Mouse (Mus musculus) yolk sac, embryonic 10.5 days (tissue): ENCODE measurements around the gene Ticam1.
"Not testable (repeated sequence)": the region's sequence is repeated elsewhere in the genome, so short reads cannot be mapped to it uniquely, and the experiment has no call there.

Experiments used
- DNase-seq: peaks from one replicate; pipeline ENCODE4 v3.0.0-alpha.2; 2017; ENCODE audit warnings: low spot score

Gene Ticam1

DNA sequence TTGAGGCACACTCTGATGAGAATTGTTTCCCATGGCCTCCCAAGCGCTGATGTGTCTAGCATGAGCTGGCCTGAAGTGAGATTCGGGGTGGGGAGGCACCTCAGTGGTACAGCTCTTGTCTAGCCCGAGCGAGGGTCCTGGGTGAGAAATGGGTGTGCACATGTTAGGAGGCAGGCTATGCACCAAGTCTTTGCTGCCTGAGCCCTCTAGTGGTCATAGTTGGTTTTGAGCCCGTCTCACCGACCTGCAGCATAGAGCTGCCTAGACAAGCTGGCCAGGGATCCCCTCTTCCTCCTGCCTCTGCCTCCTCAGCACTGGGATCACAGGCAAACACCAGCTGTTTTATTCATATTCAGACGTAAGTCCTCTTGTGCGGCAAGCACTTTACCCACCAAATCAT is 12.6 kb downstream of the Ticam1 start:
- DNase-seq = peak; percentile 73

DNA sequence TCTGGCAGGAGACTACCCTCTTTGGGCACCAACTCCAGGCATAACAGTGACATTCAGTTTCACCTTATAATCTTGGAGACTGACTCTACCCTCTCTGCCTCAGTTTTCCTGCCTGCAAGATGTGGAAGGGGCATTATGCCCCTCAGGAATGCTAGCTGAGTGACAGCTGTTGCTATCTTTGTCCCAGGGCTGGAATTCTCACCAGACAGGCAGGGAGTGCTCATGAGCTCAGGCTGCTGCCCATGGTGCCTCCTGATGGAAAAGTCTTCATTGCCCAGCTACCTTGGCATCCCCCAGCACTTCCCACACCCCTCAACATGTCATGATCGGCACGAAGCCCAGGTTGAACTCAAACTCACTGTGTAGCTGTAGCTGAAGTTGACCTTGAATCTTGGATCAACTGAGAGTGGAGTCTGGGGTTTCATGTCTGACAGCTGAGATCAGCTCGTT is 13.9 kb downstream of the Ticam1 start:
- no peak for DNase-seq

DNA sequence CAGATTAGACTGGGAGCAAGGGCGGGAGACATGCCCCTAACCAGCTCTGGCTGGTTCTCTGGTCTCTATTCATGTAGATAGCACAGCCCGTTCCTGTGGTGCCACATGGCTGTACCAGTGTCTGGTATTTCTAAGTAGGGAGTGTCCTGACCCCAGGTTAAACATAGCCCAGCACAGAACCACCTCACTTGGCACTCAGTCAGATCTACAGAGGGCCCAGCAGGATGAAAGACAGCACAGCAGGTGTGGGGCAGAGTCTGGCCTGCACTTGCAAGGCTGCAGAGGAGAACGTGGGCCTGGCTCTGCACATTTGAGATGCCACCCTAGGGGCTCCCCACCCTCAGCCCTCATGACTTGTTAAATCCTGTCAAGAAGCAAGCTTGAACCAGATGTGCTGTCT is 15.4 kb downstream of the Ticam1 start:
- no peak for DNase-seq

DNA sequence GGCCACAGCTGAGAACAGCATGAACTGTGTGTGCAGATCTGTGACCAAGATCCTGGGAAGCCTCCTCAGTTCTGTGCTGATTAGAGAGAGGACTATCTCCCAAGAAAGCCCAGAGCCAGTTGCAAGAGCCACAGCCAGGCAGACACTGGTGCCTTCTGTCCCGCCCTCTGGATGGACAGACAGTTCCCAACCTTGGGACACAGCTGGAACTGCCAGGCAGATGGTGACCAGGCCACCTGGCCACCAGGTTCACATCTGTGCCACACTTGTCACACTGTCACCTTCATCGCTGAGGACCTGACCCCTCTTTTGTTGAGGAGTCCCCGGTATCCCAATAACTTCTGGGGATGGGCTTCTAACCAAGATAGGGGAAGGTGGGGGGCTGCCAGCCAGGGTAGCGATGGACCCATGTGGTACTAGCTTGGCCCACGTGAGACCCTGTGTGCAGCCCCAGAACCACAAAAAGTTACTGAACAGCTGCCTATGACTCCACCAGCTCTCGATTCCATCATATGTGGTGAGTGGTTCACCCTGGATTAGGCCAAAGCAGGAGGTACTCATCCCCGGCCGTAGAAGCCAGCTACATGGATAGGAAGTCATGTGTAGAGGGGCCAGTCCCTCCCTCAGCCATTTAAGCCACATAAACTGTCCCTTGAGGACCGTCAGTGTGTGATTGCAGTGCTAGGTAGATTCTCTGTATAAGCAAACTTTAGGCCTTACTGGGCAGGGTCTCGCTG is 17.1 kb downstream of the Ticam1 start:
- DNase-seq = no peak

DNA sequence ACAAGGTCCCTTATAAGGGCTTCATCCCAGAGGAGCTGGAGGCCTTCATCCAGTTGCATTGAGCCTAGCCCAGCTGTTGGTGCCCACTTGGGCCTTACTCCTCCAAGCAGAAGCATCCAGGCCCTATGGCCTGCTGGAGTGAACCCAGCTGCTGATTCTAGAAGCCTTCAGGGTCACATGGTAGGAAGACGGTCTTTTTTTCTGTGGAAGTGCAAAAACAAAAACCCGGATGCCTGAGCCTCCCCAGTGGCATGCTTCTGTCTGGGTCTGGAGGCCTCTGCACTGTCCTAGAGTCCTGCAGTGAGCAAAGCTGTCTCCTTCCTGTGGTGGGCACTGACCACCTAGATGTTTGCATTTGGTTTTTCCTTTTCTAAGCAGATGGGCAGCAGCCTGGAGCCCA is 17.8 kb downstream of the Ticam1 start:
- not testable (repeated sequence) for DNase-seq

DNA sequence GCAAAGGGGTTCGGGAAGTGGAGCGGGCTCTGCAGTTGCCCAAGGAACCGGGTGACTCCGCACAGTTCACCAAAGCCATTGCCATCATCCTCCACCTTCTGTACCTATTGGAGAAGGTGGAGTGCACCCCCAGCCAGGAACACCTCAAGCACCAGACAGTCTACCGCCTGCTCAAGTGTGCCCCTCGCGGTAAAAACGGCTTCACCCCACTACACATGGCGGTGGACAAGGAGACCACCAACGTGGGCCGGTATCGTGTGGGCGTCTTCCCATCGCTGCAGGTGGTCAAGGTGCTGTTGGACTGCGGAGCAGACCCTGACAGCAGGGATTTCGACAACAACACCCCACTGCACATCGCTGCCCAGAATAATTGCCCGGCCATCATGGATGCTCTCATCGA is 18.3 kb downstream of the Ticam1 start:
- not testable (repeated sequence) for DNase-seq

DNA sequence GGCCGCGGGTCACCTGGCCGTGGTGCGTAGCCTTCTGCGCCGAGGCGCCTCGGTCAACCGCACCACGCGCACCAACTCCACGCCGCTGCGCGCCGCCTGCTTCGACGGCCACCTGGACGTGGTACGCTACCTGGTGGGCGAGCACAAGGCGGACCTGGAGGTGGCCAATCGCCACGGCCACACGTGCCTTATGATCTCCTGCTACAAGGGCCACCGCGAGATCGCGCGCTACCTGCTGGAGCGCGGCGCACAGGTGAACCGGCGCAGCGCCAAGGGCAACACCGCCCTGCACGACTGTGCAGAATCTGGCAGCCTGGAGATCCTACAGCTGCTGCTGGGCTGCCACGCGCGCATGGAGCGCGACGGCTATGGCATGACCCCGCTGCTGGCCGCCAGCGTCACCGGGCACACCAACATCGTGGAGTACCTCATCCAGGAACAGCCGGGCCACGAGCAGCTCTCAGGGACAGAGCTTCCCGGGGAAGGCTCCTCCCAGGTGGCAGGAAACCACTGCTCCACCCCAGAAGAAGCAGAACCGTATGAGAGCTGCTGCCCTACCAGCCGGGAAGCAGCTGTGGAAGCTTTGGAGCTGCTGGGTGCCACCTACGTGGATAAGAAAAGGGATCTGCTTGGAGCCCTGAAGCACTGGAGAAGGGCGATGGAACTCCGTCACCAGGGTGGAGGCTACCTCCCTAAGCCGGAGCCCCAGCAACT is 19.2 kb downstream of the Ticam1 start:
- no peak for DNase-seq

DNA sequence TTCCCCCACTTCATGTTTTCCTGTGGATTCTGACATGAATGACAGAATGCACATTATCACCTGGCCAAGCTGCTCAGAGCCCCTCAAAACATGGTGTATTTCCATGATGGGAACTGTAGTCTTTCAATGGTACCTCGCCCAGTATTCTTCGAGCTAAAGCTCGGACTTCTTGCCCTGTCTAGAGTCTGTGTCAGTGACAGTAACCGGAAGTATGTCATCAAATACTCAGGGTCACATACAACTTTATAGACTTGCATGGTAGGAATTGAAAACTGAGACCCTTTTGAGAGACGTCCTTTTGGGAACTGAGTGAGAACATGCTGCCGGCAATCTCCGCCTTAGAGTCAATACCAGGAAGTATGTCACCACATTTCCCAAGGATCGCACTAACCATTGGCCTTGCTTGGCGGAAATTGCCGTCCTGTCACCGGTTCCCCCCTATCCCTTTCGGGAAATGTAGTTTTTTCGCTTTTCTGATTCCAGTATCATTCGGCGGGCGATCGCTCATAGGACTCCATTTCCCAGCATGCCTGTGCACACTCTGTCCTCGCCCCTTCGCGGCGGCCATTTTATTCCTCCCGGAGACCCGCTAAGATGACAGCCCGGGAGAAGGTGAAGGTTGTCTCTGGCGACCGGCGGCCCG is 20.2 kb downstream of the Ticam1 start, which contains the start of gene Fem1a:
Gene Fem1a (plus strand): TSS at position 572 of the 643 bp plus-strand sequence.
- peak; percentile 97 for DNase-seq

DNA sequence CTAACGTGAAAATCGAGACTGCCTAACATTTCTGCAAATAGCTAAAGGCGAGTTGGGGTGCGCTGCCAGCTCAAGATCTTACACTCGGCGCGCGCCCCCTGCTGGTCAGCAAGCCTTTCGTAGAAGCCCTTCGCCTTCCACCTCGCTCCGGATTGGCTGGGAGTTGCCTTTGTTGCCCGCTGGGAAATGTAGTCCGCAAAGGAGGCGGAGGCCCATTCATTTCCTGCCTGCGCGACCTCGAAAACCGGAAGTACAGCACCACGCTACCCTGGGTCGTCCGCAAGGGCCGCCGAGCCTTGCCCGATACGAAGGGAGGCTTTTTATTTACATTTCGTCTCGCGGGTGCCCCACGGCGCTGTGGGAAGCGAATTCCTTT is 20.7 kb downstream of the Ticam1 start:
- peak; percentile 98 for DNase-seq

DNA sequence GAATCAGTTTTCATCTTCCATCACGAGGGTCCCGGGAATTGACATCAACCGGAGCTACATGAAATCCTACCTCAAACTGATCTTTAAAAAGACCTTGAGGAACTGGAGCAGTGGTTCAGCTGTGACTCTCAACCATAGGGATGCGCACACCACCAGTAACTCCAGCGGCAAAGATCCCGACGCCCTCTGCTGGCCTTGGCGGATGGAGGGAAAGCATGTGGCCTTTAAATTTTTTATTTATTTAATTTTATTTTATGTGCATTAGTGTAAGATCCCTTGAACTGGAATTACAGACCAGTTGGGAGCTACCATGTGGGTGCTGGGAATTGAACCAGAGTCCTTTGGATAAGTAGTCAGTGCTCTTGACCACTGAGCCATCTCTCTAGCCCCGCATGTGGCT is 21.2 kb downstream of the Ticam1 start:
- no peak for DNase-seq

DNA sequence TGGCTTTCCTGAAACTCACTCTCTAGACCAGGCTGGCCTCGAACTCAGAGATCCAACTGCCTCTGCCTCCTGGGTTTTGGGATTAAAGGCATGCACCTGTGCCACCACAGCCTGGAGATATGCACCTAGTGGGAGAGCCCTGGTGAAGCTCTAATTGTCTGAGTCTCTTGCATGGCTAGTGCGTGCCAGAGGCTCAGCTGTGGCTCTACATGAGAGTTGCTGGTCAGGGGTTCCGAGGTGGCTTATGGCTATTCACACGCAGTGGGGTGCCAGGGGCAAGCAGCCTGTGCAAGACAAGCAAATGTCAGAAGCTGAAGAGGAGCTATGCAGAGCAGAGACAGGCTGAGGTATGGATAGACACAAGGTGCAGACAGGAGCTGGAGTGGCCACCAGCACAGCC is 21.9 kb downstream of the Ticam1 start:
- no peak for DNase-seq

DNA sequence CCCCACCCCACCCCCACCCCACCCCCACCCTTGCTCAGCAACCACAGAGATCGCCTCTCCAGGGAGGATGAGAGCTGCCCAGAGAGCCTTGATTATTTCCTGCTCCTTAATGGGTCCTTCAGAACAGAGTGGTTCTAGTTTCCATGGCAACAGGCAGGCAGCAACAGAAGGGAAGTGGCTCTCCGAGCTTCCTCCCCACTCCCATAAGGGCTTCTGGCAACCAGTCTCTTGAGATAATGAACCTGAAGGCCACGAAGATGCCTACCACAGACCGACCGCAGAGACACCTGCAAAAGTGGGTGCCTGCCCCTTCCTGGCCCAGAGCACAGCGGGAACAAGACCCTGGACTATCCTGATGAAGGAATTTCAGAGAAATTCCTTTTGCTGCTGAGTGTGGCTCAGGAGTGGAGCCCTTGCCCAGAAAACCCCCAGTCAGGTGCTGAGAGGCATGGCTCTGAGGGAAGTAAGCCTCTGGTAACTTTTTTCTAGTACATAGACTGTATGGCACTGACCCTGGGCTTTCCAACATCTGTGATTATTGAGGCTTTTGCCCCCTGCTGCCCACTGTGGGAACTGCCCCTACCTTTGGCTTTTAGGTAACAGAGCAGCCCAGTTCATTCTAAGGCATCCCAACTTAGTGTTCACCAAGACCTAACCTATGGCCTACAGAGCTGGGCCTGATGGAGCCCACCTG is 25.3 kb downstream of the Ticam1 start:
- DNase-seq = peak; percentile 22

DNA sequence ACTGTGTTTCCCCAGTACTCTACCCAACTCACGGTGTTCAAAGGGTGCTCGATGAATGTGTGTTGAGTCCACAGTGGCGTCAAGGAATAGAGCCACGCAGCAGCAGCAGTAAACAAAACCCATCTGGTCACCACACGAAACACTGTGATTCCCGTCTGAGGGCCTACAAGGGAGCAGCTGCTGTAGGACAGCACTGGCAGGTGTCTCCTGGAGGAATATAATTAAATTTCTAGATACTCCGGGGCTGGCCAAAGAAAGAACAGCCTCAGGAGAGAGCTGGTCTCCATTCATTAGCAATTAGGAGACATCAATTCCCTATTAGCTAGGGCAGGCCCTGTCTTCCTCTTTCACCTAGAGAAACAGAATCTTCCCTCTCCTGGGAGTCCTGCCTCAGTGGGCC is 31.0 kb downstream of the Ticam1 start:
- DNase-seq = no peak

DNA sequence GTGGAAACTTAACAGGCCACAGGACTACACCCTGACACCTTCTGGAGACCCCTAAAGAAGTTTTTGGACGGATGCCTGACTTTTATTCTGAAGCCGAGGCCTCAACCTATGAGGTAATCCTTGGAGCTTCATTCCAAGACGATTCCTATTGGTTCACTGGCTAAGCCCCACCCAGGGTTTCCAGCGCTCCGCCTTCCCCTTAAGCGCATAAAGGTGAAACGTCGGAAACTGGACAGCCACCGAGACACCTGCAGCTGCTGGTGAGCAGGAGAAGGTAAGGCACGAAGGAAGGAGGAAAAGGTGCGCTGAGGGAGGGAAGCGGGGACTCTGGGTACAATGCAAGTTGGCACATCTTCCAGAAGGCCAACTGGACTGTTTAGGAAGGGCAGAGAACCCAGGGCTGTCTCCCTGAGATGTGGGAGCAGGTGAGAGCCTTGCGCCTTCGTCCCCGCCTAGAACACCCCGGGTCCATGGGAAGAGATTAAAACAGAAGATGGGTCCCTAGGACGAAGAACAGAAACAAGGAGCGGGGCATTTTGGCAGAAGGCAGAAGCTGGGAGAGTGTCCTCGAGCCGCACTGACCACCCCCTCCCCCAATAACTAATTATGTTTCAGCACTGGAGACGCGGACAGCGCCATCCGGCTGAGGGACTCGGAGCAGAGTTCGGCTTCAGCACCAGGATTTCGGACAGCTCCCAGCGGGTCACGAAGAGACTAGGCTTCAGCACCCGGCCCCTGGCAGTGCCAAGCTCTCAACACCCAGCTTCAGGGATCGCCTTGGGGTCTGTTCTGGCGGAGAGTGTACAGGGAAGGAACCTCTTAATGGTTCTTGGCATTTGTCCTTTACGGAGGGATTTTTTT is 34.8 kb downstream of the Ticam1 start:
- peak; percentile 77 for DNase-seq

DNA sequence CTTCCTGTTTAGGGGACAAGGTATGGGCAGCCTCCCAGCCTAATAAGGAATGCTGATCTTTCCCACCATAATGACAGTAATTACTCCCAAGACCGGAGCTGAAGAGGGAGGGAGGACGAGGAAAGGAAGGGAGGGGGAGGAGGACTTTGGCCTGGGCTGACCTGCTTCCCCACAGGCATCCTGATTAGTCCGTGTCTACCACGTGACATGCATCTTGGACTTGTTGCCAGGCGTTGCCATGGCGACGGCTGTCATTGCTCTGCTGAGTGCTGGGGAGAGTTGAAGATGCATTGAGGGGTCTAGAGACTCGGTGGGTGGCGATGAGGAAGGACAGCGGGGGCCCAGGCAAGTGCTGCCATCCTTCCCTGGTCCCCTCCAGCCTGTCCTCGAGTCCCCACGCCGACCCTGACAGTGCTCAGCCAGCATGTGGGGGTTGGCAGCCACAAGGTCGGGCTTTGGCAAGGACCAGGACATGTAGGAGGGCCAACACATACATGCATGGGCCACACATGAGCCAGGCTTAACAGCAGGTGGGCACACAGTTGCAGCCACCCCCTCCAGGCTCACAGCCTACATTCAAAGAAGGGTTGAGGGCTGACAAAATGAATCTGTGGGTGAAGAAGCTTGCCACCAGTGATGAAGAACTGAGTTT is 42.6 kb downstream of the Ticam1 start:
- peak; percentile 83 for DNase-seq

DNA sequence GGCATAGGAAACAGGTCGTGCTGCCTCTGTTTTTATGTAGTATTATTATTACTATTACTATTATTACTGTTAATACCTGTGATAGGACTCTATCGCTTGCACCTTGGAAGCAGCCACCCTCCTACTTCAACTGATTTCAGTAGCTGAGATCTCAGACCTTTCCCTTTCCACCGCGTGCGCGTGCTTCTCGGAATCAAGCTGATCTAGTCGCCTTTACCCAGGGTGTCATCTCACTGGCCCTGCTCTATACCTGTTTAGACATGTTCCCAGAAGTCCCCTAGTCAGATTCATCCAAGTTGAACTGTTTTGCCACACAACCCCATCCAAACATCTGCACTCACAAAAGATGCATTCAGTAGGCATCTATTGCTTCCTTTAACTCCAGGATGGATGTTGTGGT is 43.2 kb downstream of the Ticam1 start:
- DNase-seq = no peak

DNA sequence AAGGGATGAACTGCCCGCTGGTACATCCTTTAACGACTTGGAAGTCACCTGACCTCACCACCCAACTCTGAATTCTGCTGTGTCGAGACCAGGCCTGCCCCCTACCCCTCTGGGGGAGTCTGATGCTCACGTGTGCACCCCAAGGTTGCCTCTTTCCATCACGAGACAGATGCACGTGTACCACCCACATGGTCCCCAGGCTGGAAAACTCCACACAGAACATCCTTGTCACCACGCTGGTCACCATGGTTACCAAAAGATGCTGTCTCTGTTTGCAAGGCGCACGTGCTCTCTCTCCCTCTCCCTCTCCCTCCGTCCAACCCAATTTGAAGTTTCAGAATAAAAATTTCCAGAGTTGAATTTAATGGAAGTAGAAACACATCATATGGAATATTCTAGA is 46.6 kb downstream of the Ticam1 start:
- DNase-seq = no peak

DNA sequence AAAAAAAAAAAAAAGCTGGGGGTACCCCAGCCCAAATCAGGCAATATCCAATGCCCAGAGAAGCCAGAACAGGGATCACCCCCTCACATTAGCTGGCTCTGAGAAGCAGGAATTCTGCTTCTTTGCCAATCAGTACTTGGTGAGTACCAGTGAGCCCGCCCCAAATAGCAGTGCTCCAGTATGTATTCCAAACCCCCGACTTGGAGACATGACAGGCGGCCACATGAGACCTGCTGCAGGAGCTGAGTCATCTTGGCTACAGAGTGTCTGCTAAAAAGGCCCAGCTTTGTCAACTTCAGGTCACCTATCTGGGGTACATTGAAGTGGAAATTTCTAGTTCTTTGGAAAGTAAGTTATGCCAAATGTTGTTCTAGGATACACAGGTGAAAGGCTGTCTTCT is 50.0 kb downstream of the Ticam1 start:
- no peak for DNase-seq

DNA sequence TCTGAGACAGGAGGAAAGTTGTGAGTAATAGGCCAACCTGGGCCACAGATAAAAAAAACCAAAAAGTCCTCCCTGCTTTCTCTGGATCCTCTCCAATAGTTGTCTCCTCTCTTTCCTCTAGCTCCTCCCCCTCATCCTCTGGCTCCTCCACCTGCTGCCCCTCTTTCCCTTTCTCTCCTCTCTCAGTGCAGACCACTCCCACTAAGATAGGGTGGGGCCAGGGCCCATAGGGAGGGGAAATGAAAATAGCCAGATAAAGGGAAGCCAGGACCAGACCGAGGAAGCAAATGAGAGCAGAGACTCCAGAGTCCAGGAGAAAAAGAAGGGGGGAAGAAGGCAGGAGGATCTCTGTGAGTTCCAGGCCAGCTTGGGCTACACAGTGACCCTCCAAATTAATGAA is 51.7 kb downstream of the Ticam1 start:
- DNase-seq = no peak

DNA sequence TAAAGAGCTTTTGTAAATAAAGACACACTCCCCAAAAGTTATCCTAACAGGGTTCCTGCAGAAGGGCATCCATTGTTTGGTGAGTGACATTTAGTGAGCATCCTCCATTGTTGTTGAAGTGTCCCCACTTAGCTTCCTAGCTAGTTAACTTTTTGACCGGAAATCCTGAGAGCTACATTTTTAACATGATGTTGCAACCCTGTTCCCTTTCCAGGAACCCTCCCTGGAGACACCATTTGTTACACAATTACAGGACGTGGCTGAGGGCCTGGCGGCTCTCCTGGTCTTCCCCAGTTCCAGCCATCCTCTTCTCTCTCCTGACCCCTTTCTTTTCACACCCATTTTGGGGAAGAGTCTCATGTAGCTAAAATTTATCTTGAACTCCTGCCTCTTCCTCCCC is 56.8 kb downstream of the Ticam1 start:
- peak; percentile 79 for DNase-seq
